In the genomic region with DNA sequence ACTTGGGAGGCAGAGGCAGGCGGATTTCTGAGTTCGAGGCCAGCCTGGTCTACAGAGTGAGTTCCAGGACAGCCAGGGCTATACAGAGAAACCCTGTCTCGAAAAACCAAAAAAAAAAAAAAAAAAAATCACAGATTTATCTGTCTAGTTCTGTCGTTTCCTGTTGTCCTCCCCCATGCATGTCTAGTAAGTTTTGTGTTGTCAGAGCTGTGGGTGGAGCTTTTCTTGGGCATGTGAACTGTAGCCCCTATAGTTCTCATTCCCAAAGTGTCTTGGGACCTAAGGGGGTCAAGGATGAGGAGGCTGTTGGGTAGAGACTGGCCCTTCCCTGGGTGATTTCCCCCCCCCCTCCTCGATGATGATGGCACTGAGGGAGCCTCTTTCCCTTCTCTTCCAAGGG, we compare ENCODE assay signal across 17 mouse cellular contexts. TPM values are rescaled to one million over a fixed set of nuclear protein-coding genes. Genes with fewer than 3 reads are reported as not detected.
A peak's percentile ranks its signal among the peaks of the same experiment; 100 is the strongest.
DNase-seq lines count a peak whose midpoint lies in the region; ATAC-seq and TF ChIP-seq lines count a peak whose summit lies in the region.
"Not testable (repeated sequence)": the region's sequence is repeated elsewhere in the genome, so short reads cannot be mapped to it uniquely, and the experiment has no call there.
"Had no signal": no experiment of that assay in that cellular context is flagged by ENCODE, and none has a peak within 500 bp of the region (broad histone marks: within the 10 kb centered on the region; RNA-seq: fewer than 3 reads in every experiment).

No protein-coding gene starts in this region.

- not testable (repeated sequence) for H3K79me2 ChIP-seq in MEL (ENCODE audit: control insufficient read depth, insufficient read depth, low read length, poor library complexity)
- H3K79me2 ChIP-seq in liver, adult 2 months (ENCODE audit: control insufficient read depth, insufficient read depth, low read length), result peaks cover 17% of the 10 kb centered on the region; the same call in 1 of the 2 replicates

- H3K9ac ChIP-seq in MEL (ENCODE audit: control insufficient read depth, low read depth, low read length, poor library complexity, severe bottlenecking); liver, adult 2 months (ENCODE audit: low read depth, low read length): not testable (repeated sequence)
- H3K9ac ChIP-seq in hindbrain, embryonic 13.5 days, result peak overlapping the region; percentile 24; the same call in 1 of the 2 replicates
- H3K9ac ChIP-seq in liver, postnatal 0 days (replicated peaks), result 0 out of 2 replicates have a peak overlapping the region, but pooled peaks have one; percentile 16

- ATAC-seq in hindbrain, embryonic 13.5 days (ENCODE audit: low FRiP score); liver, postnatal 0 days: not testable (repeated sequence)

- TF ChIP-seq EP300 in MEL (IDR thresholded peaks at IDR 0.05; ENCODE audit: low read depth in 1 of 2, low read length in 2 of 2); liver, postnatal 0 days (IDR thresholded peaks at IDR 0.05; ENCODE audit: low read depth): not testable (repeated sequence)

- not testable (repeated sequence) for TF ChIP-seq POLR2A in MEL (IDR thresholded peaks at IDR 0.05; ENCODE audit: control insufficient read depth in 1 of 2, insufficient read depth in 1 of 2, low read depth in 1 of 2, low read length in 2 of 2, poor library complexity in 1 of 2); liver, adult 2 months (IDR thresholded peaks at IDR 0.05; ENCODE audit: extremely low read depth, insufficient read depth, low read length)

- H3K4me1 ChIP-seq in MEL (ENCODE audit: control insufficient read depth in 1 of 2, insufficient read depth in 2 of 2, low read length in 2 of 2), result peaks cover 0 to 11% of the 10 kb centered on the region in 2 experiments; a peak in 2 of 4 replicates
- H3K4me1 ChIP-seq in hindbrain, embryonic 13.5 days (replicated peaks), result peaks cover 26% of the 10 kb centered on the region
- H3K4me1 ChIP-seq in liver, adult 2 months (ENCODE audit: control insufficient read depth, insufficient read depth, low read length), result peaks cover 50% of the 10 kb centered on the region
- H3K4me1 ChIP-seq in liver, postnatal 0 days (ENCODE audit: insufficient read depth), result peaks cover 37% of the 10 kb centered on the region
- H3K4me1 ChIP-seq in megakaryocyte, embryonic 14.5 days, result peaks cover 64% of the 10 kb centered on the region

- TF ChIP-seq CTCF in MEL (IDR thresholded peaks at IDR 0.05 in 2 of 3, conservative IDR thresholded peaks at IDR 0.05 in 1 of 3; ENCODE audit: control insufficient read depth in 1 of 3, insufficient read depth in 1 of 3, low read depth in 2 of 3, low read length in 3 of 3, poor library complexity in 1 of 3, severe bottlenecking in 1 of 3); liver, adult 2 months (IDR thresholded peaks at IDR 0.05; ENCODE audit: low read depth, low read length); liver, postnatal 0 days (IDR thresholded peaks at IDR 0.05; ENCODE audit: low read depth): not testable (repeated sequence)

- H3K4me3 ChIP-seq in MEL (ENCODE audit: control insufficient read depth in 1 of 2, insufficient read depth in 1 of 2, low read depth in 2 of 2, low read length in 2 of 2); hindbrain, embryonic 13.5 days; liver, adult 2 months (ENCODE audit: insufficient read depth, low read depth, low read length); liver, postnatal 0 days (ENCODE audit: low read depth, low read length): not testable (repeated sequence)
- peak overlapping the region; percentile 46 for H3K4me3 ChIP-seq in megakaryocyte, embryonic 14.5 days (replicated peaks)

- H3K27ac ChIP-seq in MEL (ENCODE audit: control insufficient read depth, low read depth, low read length); hindbrain, embryonic 13.5 days; liver, postnatal 0 days (ENCODE audit: low read depth): not testable (repeated sequence)
- peak overlapping the region; percentile 59; the same call in 1 of the 2 replicates for H3K27ac ChIP-seq in liver, adult 2 months (replicated peaks; ENCODE audit: insufficient read depth, low read depth, low read length)

- not testable (repeated sequence) for H3K9me3 ChIP-seq in MEL (replicated peaks; ENCODE audit: insufficient read depth, low read length); hindbrain, embryonic 13.5 days; liver, postnatal 0 days (ENCODE audit: low read length); megakaryocyte, embryonic 14.5 days

- WGBS in hindbrain, embryonic 13.5 days, result 92% methylated on average over 5 of the region's 5 CpGs
- WGBS in liver, adult 2 months, result 74% methylated on average over 5 of the region's 5 CpGs
- 66% methylated on average over 4 of the region's 5 CpGs for WGBS in liver, postnatal 0 days (ENCODE audit: insufficient replicate concordance)

- peak; percentile 41 for DNase-seq in CD4-positive, CD25-positive, alpha-beta regulatory T cell, adult 2 months (ENCODE audit: low read depth, low spot score)
- DNase-seq in MEL (ENCODE audit: low read depth, low spot score); liver, adult 2 months (ENCODE audit: extremely low read depth, low read depth, low spot score); liver, postnatal 0 days: not testable (repeated sequence)
- peak; percentile 57 for DNase-seq in induced T-regulatory cell, adult 2 months (ENCODE audit: low read depth)

- not testable (repeated sequence) for H3K4me2 ChIP-seq in hindbrain, embryonic 13.5 days; liver, postnatal 0 days (ENCODE audit: low read depth, low read length)

- not testable (repeated sequence) for TF ChIP-seq RAD21 in MEL (IDR thresholded peaks at IDR 0.05; ENCODE audit: low read depth, low read length)

- H3K36me3 ChIP-seq in MEL (ENCODE audit: control insufficient read depth in 1 of 2, insufficient read depth in 2 of 2, low read length in 2 of 2), result peaks cover 2 to 11% of the 10 kb centered on the region in 2 experiments; a peak in 3 of 4 replicates
- peaks cover 49% of the 10 kb centered on the region for H3K36me3 ChIP-seq in hindbrain, embryonic 13.5 days
- not testable (repeated sequence) for H3K36me3 ChIP-seq in liver, adult 2 months (ENCODE audit: control insufficient read depth, insufficient read depth, low read length)
- H3K36me3 ChIP-seq in liver, postnatal 0 days (replicated peaks; ENCODE audit: insufficient read depth, low read length), result peaks cover 22% of the 10 kb centered on the region
- H3K36me3 ChIP-seq in megakaryocyte, embryonic 14.5 days (replicated peaks; ENCODE audit: low read length), result peaks cover 61% of the 10 kb centered on the region

- H3K27me3 ChIP-seq in MEL (ENCODE audit: control insufficient read depth in 1 of 2, insufficient read depth in 2 of 2, low read length in 2 of 2); hindbrain, embryonic 13.5 days; liver, adult 2 months (ENCODE audit: control insufficient read depth, insufficient read depth, low read length); liver, postnatal 0 days (ENCODE audit: insufficient read depth, low read length); megakaryocyte, embryonic 14.5 days (replicated peaks): not testable (repeated sequence)

RNA-seq across cellular contexts. Expression of a gene that starts 3.1 kb away (rescaled TPM):
- 31.9 and 36.2 TPM in 2 replicates for total RNA-seq in MEL (2012; rRNA removed)
- polyA plus RNA-seq in MEL (2012; ENCODE audit: insufficient read depth in 1 of 2, insufficient read length in 2 of 2, low read depth in 1 of 2, low replicate concordance in 2 of 2, missing spikeins in 1 of 2), result 10 to 100 TPM in 1 of 2 experiments, not detected in 1; 72.5 TPM
- polyA plus RNA-seq in hindbrain, embryonic 13.5 days (2015; fragmentation: Nextera tagmentation; extraction: Ambion mirVana), result 152 and 161 TPM in 2 replicates
- total RNA-seq in liver, adult 2 months (2014; rRNA removed), result 49.3 and 56.6 TPM in 2 replicates
- 131 and 142 TPM in 2 replicates for polyA plus RNA-seq in liver, adult 2 months (2012; rRNA removed)
- 56.8 and 57.1 TPM in 2 replicates for polyA plus RNA-seq in liver, postnatal 0 days (2015; fragmentation: Nextera tagmentation; extraction: Ambion mirVana)
- polyA plus RNA-seq in megakaryocyte, embryonic 14.5 days (2012; ENCODE audit: insufficient read depth, low replicate concordance), result 237 and 458 TPM in 2 replicates

RNA-seq across cellular contexts. Expression of a gene that starts 14.9 kb away (rescaled TPM):
- not detected in 2 replicates for total RNA-seq in MEL (2012; rRNA removed)
- not detected for polyA plus RNA-seq in MEL (2012; ENCODE audit: insufficient read depth in 1 of 2, insufficient read length in 2 of 2, low read depth in 1 of 2, low replicate concordance in 2 of 2, missing spikeins in 1 of 2)
- polyA plus RNA-seq in hindbrain, embryonic 13.5 days (2015; fragmentation: Nextera tagmentation; extraction: Ambion mirVana), result 0.91 and 0.98 TPM in 2 replicates
- total RNA-seq in liver, adult 2 months (2014; rRNA removed), result 29.8 and 34.9 TPM in 2 replicates
- 56.0 and 61.6 TPM in 2 replicates for polyA plus RNA-seq in liver, adult 2 months (2012; rRNA removed)
- polyA plus RNA-seq in liver, postnatal 0 days (2015; fragmentation: Nextera tagmentation; extraction: Ambion mirVana), result 0.15 and 0.29 TPM in 2 replicates
- polyA plus RNA-seq in megakaryocyte, embryonic 14.5 days (2012; ENCODE audit: insufficient read depth, low replicate concordance), result 0.46 TPM in 1 of 2 replicates, not detected in the other
- total RNA-seq: CH12.LX had no signal
- polyA plus RNA-seq: activated CD4-positive, CD25-positive, alpha-beta regulatory T cell, adult 4 months; CD4-positive, CD25-positive, alpha-beta regulatory T cell, adult 4 months; G1E had no signal

RNA-seq across cellular contexts. Expression of a gene that starts 27.9 kb away (rescaled TPM):
- not detected in 2 replicates for total RNA-seq in MEL (2012; rRNA removed)
- polyA plus RNA-seq in MEL (2012; ENCODE audit: insufficient read depth in 1 of 2, insufficient read length in 2 of 2, low read depth in 1 of 2, low replicate concordance in 2 of 2, missing spikeins in 1 of 2), result not detected
- polyA plus RNA-seq in hindbrain, embryonic 13.5 days (2015; fragmentation: Nextera tagmentation; extraction: Ambion mirVana), result 0.36 and 0.77 TPM in 2 replicates
- not detected in 2 replicates for total RNA-seq in liver, adult 2 months (2014; rRNA removed)
- polyA plus RNA-seq in liver, adult 2 months (2012; rRNA removed), result not detected in 2 replicates
- 0.26 and 0.50 TPM in 2 replicates for polyA plus RNA-seq in liver, postnatal 0 days (2015; fragmentation: Nextera tagmentation; extraction: Ambion mirVana)
- polyA plus RNA-seq in megakaryocyte, embryonic 14.5 days (2012; ENCODE audit: insufficient read depth, low replicate concordance), result 0.44 TPM in 1 of 2 replicates, not detected in the other
- total RNA-seq: adrenal gland, postnatal 14 days; adrenal gland, postnatal 25 days; adrenal gland, postnatal 36 days; ES-E14; G1E had no signal
- polyA plus RNA-seq: activated CD4-positive, CD25-positive, alpha-beta regulatory T cell, adult 4 months; C2C12; CD4-positive, CD25-positive, alpha-beta regulatory T cell, adult 4 months; G1E; Patski had no signal

RNA-seq across cellular contexts. Expression of a gene that starts 32.3 kb away (rescaled TPM):
- total RNA-seq in MEL (2012; rRNA removed), result 2.6 and 7.1 TPM in 2 replicates
- 10 to 100 TPM in 1 of 2 experiments, not detected in 1; 15.3 TPM for polyA plus RNA-seq in MEL (2012; ENCODE audit: insufficient read depth in 1 of 2, insufficient read length in 2 of 2, low read depth in 1 of 2, low replicate concordance in 2 of 2, missing spikeins in 1 of 2)
- 22.9 and 23.3 TPM in 2 replicates for polyA plus RNA-seq in hindbrain, embryonic 13.5 days (2015; fragmentation: Nextera tagmentation; extraction: Ambion mirVana)
- total RNA-seq in liver, adult 2 months (2014; rRNA removed), result 0.47 and 2.6 TPM in 2 replicates
- 0.25 and 0.61 TPM in 2 replicates for polyA plus RNA-seq in liver, adult 2 months (2012; rRNA removed)
- 1.5 and 1.7 TPM in 2 replicates for polyA plus RNA-seq in liver, postnatal 0 days (2015; fragmentation: Nextera tagmentation; extraction: Ambion mirVana)
- polyA plus RNA-seq in megakaryocyte, embryonic 14.5 days (2012; ENCODE audit: insufficient read depth, low replicate concordance), result 3.6 and 7.7 TPM in 2 replicates

RNA-seq across cellular contexts. Expression of a gene that starts 37.7 kb away (rescaled TPM):
- 140 and 141 TPM in 2 replicates for total RNA-seq in MEL (2012; rRNA removed)
- 100 to 1,000 TPM in 1 of 2 experiments, not detected in 1; 206 TPM for polyA plus RNA-seq in MEL (2012; ENCODE audit: insufficient read depth in 1 of 2, insufficient read length in 2 of 2, low read depth in 1 of 2, low replicate concordance in 2 of 2, missing spikeins in 1 of 2)
- 103 and 113 TPM in 2 replicates for polyA plus RNA-seq in hindbrain, embryonic 13.5 days (2015; fragmentation: Nextera tagmentation; extraction: Ambion mirVana)
- total RNA-seq in liver, adult 2 months (2014; rRNA removed), result 20.3 and 20.5 TPM in 2 replicates
- 63.4 and 74.6 TPM in 2 replicates for polyA plus RNA-seq in liver, adult 2 months (2012; rRNA removed)
- polyA plus RNA-seq in liver, postnatal 0 days (2015; fragmentation: Nextera tagmentation; extraction: Ambion mirVana), result 81.0 and 88.0 TPM in 2 replicates
- 93.0 and 128 TPM in 2 replicates for polyA plus RNA-seq in megakaryocyte, embryonic 14.5 days (2012; ENCODE audit: insufficient read depth, low replicate concordance)

Comparison
In these comparisons a context has a peak if more than half of its experiments do, and no peak if none do; other contexts are left out.
1. RNA of a gene that starts 14.9 kb away (polyA plus RNA-seq): 56.0 to 61.6 TPM in liver, adult 2 months; 0.91 to 0.98 TPM in hindbrain, embryonic 13.5 days, 0.46 TPM in megakaryocyte, embryonic 14.5 days, 0.15 to 0.29 TPM in liver, postnatal 0 days and not detected in MEL; every median in the first group is over 10 times any median in the second.